In the genomic region with DNA sequence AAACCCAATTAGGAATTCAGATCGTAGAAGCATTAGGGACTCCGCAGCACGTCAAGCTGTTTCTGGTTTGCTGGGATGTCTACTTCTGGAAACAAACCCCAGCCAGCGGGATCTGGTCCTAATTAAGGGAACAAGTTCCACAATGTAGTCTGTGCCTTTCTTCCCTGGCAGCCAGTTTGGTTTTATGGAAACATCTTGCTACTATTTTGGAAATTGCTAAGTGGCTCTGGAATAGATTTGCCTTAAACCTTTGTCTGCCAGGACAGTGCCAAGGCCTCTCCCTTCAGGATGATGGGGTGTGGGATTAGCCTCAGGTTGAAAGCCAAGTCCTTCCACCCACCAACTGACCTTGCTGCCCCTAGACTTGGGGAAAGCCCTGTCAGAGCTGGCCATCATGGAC, we compare ENCODE assay signal across 9 mouse cellular contexts.
DNase-seq lines count a peak whose midpoint lies in the region; ATAC-seq lines count a peak whose summit lies in the region.
"Had no signal": no experiment of that assay in that cellular context is flagged by ENCODE, and none has a peak within 500 bp of the region (broad histone marks: within the 10 kb centered on the region; RNA-seq: fewer than 3 reads in every experiment).

No protein-coding gene starts in this region.

- H3K36me3 ChIP-seq in embryonic facial prominence, embryonic 15.5 days = no peaks in the 10 kb centered on the region
- no peaks in the 10 kb centered on the region for H3K36me3 ChIP-seq in midbrain, embryonic 15.5 days (replicated peaks)

- no peak overlapping the region for H3K4me3 ChIP-seq in embryonic facial prominence, embryonic 15.5 days (replicated peaks)
- H3K4me3 ChIP-seq in midbrain, embryonic 15.5 days = no peak overlapping the region

- peak; percentile 75 to 78 for DNase-seq in frontal cortex, adult 2 months (ENCODE audit: extremely low spot score in 1 of 2, low spot score in 1 of 2)
- no peak for DNase-seq in frontal cortex, postnatal 10 days (ENCODE audit: low spot score in 2 of 2)
- peak; percentile 85 for DNase-seq in hindlimb bud, embryonic 11.5 days (ENCODE audit: extremely low spot score, low read depth, low spot score)
- DNase-seq in B cell, adult 2 months = no peak
- DNase-seq in T-cell, adult 2 months (ENCODE audit: low spot score) = no peak
- DNase-seq in kidney, postnatal 4 days = no peak
- DNase-seq: adrenal gland, postnatal 36 days had no signal

- 13% methylated on average over 4 of the region's 4 CpGs for WGBS in embryonic facial prominence, embryonic 15.5 days
- 5% methylated on average over 4 of the region's 4 CpGs for WGBS in midbrain, embryonic 15.5 days

- ATAC-seq in embryonic facial prominence, embryonic 15.5 days (ENCODE audit: insufficient number of reproducible peaks, low FRiP score, low TSS enrichment, low read depth) = peak; percentile 84
- ATAC-seq in midbrain, embryonic 15.5 days (replicated peaks) = no peak

- peaks cover 17% of the 10 kb centered on the region for H3K27me3 ChIP-seq in embryonic facial prominence, embryonic 15.5 days
- H3K27me3 ChIP-seq in midbrain, embryonic 15.5 days (replicated peaks) = no peaks in the 10 kb centered on the region

- H3K4me1 ChIP-seq in embryonic facial prominence, embryonic 15.5 days = peaks cover 31% of the 10 kb centered on the region
- peaks cover 30% of the 10 kb centered on the region for H3K4me1 ChIP-seq in midbrain, embryonic 15.5 days

- H3K4me2 ChIP-seq in embryonic facial prominence, embryonic 15.5 days (replicated peaks) = no peak overlapping the region
- H3K4me2 ChIP-seq in midbrain, embryonic 15.5 days = peak overlapping the region; percentile 25

- H3K27ac ChIP-seq in embryonic facial prominence, embryonic 15.5 days (replicated peaks) = peak overlapping the region; percentile 85
- H3K27ac ChIP-seq in midbrain, embryonic 15.5 days = peak overlapping the region; percentile 78

- no peaks in the 10 kb centered on the region for H3K9me3 ChIP-seq in embryonic facial prominence, embryonic 15.5 days (replicated peaks)
- H3K9me3 ChIP-seq in midbrain, embryonic 15.5 days = no peaks in the 10 kb centered on the region

- no peak overlapping the region for H3K9ac ChIP-seq in embryonic facial prominence, embryonic 15.5 days
- no peak overlapping the region for H3K9ac ChIP-seq in midbrain, embryonic 15.5 days

Comparison
In these comparisons a context has a peak if more than half of its experiments do, and no peak if none do; other contexts are left out.
1. DNase-seq: peak in frontal cortex, adult 2 months (2 of 2) and hindlimb bud, embryonic 11.5 days (single experiment); none in frontal cortex, postnatal 10 days (0 of 2), B cell, adult 2 months (0 of 2), T-cell, adult 2 months (single experiment) and kidney, postnatal 4 days (0 of 2).